Mouse (Mus musculus) C2C12 (cell line): ENCODE results near the gene Mrgprf.

ENCODE experiments used
- CEBPB ChIP-seq: IDR thresholded peaks from one replicate; pipeline ENCODE4 v1.6.1; 2011; ENCODE audit warnings: low read depth, mild to moderate bottlenecking, control low read depth, moderate library complexity
- CTCF ChIP-seq: IDR thresholded peaks from one replicate; pipeline ENCODE4 v1.5.1; 2011; ENCODE audit not compliant: control insufficient read depth, insufficient read depth, insufficient read length
- MYOG ChIP-seq: IDR thresholded peaks from one replicate; pipeline ENCODE4 v1.6.1; 2011; ENCODE audit not compliant: control insufficient read depth, insufficient read length; ENCODE audit errors: extremely low read depth

DNA sequence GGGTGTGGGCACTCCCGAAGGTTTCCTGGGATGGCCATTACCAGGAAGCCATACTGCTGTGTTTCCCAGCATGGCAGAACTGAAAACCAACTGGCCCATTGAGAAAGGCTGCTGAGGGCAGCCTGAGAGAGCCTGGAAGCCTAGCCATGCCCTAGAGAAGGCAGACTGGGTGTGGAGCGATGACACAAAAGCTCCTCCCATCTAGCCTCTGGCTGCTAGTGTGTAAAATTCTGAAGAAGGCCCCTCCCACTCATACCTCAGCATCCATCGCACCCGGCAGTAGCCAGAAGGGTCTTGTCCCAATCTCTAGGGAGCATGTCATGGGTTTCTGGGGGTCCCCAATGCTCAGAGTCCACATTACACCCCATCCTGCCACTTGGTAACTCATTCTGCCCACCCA is 19.2 kb upstream of the Mrgprf start:
- TF ChIP-seq CTCF (no peak), CEBPB (no peak), MYOG (no peak)
